Mouse (Mus musculus) embryo, embryonic 10.5 days (tissue): ENCODE results near the gene Mbnl1.
"Not testable (repeated sequence)": the region's sequence is repeated elsewhere in the genome, so short reads cannot be mapped to it uniquely, and the experiment has no call there.

Experiments
- DNase-seq: peaks from one replicate; pipeline ENCODE4 v3.0.0-alpha.2; 2015; ENCODE audit warnings: low spot score

Gene Mbnl1

GRCm38 (mm10) chr3:60472681-60473177, at the start of gene Mbnl1:
Mbnl1 (plus strand) TSS chr3:60472830.
- no peak for DNase-seq

GRCm38 (mm10) chr3:60424148-60424547, 48.5 kb upstream of the Mbnl1 start:
- DNase-seq: no peak

GRCm38 (mm10) chr3:60429049-60429448, 43.6 kb upstream of the Mbnl1 start:
- DNase-seq: no peak

GRCm38 (mm10) chr3:60437254-60437653, 35.4 kb upstream of the Mbnl1 start:
- no peak for DNase-seq

DNA sequence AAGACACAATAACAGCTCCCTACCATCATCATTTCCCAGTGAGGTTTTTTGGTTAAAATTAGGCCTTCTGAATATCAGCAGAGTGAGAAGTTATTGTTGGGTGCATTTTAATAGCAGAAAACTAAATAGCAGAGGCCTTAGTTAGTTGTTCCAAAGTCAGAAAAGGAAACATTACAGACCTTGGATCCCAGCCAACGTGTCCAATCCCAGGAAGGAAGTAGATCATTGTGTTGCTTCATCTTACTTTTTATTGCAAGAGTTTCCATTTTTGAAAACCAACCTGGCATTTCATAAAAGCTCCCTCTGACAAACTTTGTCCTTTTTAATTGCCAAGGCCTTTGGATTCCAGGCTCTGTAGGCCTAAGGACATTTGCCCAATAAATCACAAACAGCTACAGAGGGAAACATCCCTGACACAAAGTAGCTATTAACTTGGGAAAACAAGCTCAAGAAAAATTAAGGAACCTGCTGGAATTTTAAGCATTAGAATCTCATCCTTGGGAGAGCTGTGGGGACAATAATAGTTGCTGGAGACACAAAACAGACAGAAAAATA, 34.9 kb upstream of the Mbnl1 start:
- no peak for DNase-seq

- DNase-seq: no peak
These were observed 33.9 kb upstream of the Mbnl1 start for GRCm38 (mm10) chr3:60438715-60439114.

DNA sequence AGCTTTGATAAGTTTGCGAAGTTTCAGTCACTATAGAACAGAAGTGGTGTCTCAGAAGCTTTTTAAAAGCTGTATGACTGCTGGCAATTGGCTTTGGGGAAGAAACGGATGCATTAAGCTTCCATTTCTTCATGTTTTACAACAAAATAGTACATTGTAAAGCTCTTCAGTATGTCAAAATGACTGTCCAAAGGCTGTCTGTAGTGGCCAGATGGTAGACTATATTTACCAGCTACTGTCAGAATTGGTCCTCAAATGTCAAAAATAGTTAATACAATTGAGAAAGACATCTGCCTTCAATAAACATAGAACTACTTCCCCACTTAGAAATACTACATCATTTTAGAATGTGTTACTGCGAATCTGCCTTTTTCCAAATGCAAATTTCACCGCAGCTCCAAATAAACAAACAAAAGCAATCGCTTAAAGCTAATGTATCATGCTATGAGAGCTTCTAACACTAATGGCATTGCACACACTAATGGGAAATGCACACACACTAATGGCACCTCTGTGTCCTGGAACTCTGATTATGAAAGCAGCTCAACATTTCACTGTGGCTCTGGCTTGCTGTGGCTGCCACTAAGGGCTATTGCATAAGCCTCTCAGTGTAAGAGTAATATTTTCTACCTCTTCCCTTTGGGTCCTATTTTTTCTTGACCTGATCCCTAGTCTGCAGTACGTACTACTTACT, 10.7 kb upstream of the Mbnl1 start:
- no peak for DNase-seq

DNA sequence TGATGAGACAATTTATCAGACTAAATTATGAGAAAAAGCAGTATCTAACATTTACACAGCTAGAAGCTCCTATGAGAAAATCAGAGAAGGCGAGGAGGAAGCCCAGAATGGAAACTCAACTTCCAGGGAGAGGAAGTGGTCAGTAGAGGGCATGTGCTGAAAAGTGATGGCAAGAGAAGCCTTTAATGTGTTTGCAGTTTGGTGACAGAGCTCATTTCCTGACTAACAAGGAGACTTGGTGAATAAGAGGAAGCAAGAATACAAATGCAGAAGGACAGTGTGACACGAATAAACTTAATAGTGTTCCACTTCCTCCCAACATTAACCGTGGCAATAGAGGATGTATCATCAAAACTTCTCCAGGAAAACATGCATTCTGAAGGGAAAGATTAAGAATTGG, 4.0 kb upstream of the Mbnl1 start:
- not testable (repeated sequence) for DNase-seq

GRCm38 (mm10) chr3:60469170-60469805, 3.3 kb upstream of the Mbnl1 start:
- not testable (repeated sequence) for DNase-seq

DNA sequence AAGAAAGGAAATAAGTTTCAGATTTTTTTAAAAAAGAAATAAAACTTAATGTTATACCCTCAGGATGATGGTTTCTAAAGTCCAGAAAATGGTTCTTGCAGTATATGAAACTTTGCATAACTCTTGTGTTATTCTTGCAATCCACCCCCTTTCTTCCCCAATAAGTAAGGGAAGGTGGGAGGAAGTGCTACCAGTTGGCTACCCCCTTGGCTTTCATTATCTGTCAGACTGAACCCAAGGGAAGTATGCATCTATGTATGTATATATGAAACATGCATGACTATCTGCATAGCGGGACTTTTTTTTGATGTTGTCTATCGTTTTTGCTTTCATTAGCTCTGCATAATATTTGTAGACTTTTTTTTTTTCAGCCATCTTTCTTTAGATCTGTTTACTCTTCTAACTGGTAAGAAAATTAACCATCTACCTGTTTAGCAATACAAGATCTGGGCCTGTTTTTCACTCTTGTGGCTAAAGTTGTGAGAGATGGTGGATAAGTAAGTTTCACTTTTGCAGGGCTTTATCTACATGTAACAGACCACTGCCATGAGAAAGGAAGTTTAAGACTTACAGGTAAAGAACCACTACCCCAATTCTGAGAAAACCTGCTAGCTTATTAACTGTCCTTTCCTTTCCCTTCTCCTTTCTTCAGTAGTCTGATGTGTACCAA, 484 bp upstream of the Mbnl1 start:
- DNase-seq: no peak

- no peak for DNase-seq
These were observed 1.4 kb downstream of the Mbnl1 start for GRCm38 (mm10) chr3:60473861-60474653.

DNA sequence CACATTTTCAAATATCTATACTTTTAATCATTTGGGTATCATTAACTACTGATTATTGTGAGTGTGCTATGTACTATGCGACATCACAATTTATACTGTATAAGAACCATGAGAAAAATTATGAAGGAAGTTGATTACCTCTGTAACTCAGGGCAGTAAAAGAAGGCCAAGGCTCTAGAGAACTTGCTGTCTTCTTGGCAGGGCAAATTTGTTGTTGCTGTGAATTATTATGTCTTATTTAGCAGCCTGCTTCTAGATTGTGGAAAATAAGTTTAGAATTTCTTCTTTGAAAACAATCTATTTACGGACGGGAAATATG, 2.0 kb downstream of the Mbnl1 start:
- no peak for DNase-seq

GRCm38 (mm10) chr3:60475055-60475454, 2.4 kb downstream of the Mbnl1 start:
- DNase-seq: no peak

- no peak for DNase-seq
These were observed 4.2 kb downstream of the Mbnl1 start for GRCm38 (mm10) chr3:60476751-60477255.

- DNase-seq: no peak
These were observed 5.8 kb downstream of the Mbnl1 start for GRCm38 (mm10) chr3:60478433-60478832.

GRCm38 (mm10) chr3:60480716-60481115, 8.1 kb downstream of the Mbnl1 start:
- no peak for DNase-seq

GRCm38 (mm10) chr3:60481740-60482399, 9.2 kb downstream of the Mbnl1 start:
- DNase-seq: no peak

- DNase-seq: no peak
These were observed 10.7 kb downstream of the Mbnl1 start for GRCm38 (mm10) chr3:60483305-60483704.

DNA sequence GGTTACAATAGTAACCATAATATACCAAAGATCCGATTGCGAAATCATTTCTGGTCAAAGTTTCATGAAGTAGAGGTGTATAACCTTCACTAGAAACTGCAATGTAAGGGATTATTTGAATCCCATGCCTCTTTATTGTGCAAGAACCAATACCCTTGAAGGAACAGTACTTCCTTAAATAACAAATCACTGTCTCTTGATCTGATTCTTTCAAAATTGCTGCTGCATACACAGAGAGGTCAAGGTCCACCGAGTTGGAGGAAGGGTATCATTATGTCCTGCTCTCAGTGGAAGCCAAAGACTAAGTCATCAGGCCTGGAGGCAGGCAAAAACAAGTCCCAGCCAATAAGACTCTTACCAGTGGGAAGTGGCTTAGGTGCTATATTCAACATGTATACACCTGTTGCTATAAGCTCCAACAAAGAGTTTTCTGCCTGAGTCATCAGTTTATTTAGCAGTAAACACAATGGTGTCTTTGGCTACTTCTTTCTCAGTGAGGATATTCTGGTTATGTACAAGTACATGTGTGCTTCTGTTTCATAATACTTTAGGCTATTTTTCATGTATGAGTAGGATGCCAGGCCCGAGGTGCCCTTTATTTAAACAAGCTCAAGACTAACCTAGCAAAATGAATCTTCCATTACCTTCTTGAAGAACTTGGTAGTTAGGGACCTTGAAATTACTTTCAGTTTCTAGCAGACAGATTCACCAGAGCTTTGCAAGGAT, 13.5 kb downstream of the Mbnl1 start:
- DNase-seq: no peak

DNA sequence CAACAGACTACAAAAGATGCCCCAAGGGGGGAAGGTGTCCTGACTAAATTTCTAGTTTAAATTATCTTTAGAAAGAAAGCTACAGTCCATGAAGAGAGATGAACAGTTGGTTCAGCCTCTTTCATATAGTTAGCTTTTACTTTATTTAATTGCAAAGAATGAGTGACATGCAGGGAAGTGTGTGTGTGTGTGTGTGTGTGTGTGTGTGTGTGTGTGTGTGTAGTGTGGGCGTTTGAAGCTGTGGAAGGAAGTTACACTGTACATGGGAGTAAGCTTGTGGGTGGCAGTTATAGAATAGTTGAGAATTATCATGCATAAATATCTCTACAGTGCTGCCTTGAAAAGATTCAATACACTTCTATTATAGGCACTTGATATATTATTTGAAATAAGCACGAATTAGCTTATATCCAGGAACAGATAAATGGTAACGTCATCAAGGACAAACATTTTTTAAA, 14.1 kb downstream of the Mbnl1 start:
- no peak for DNase-seq

DNA sequence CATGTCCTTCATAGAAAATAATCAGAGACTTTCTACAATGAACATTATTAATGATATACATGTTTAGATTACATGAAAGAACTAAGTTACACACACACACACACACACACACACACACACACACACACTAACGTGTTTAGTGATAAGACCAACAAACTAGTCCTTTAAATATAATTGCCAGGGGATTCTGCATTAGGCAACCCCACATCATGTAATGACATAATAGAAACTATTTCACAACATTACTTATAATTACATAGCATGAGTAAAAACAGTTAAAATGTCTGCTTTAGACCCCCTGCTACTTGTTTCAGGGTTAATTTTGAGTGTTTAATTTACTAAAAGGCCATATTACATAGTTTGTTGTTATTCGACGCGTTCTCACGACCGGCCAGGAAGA, 16.9 kb downstream of the Mbnl1 start:
- no peak for DNase-seq
